Mouse (Mus musculus) urinary bladder, postnatal 10 days (tissue): ENCODE data around the gene Lad1.
A peak's percentile ranks its signal among the peaks of the same experiment; 100 is the strongest.

Experiments
- DNase-seq: peaks from one replicate; pipeline ENCODE4 v3.0.0; 2022; ENCODE audit warnings: low spot score

Gene Lad1

GRCm38 (mm10) chr1:135807546-135807945 is 10.9 kb upstream of the Lad1 start:
- DNase-seq, result no peak

- DNase-seq, result no peak
Measured at GRCm38 (mm10) chr1:135810180-135810579, 8.2 kb upstream of the Lad1 start.

- DNase-seq, result peak; percentile 59
Measured at GRCm38 (mm10) chr1:135811016-135811646, 7.3 kb upstream of the Lad1 start.

GRCm38 (mm10) chr1:135812205-135812604 is 6.2 kb upstream of the Lad1 start:
- DNase-seq, result no peak

- no peak for DNase-seq
Measured at GRCm38 (mm10) chr1:135812618-135813017, 5.8 kb upstream of the Lad1 start.

GRCm38 (mm10) chr1:135813071-135813470 is 5.3 kb upstream of the Lad1 start:
- no peak for DNase-seq

- no peak for DNase-seq
Measured at GRCm38 (mm10) chr1:135813687-135814395, 4.6 kb upstream of the Lad1 start.

- no peak for DNase-seq
Measured at GRCm38 (mm10) chr1:135814531-135814930, 3.9 kb upstream of the Lad1 start.

- no peak for DNase-seq
Measured at GRCm38 (mm10) chr1:135817595-135817994, 803 bp upstream of the Lad1 start.

GRCm38 (mm10) chr1:135820071-135820470 is 1.7 kb downstream of the Lad1 start:
- no peak for DNase-seq

- DNase-seq, result no peak
Measured at GRCm38 (mm10) chr1:135820736-135821364, 2.5 kb downstream of the Lad1 start.

- no peak for DNase-seq
Measured at GRCm38 (mm10) chr1:135821780-135822179, 3.4 kb downstream of the Lad1 start.

GRCm38 (mm10) chr1:135828918-135829317 is 10.5 kb downstream of the Lad1 start:
- no peak for DNase-seq

GRCm38 (mm10) chr1:135834206-135834859 is 15.9 kb downstream of the Lad1 start:
- no peak for DNase-seq

GRCm38 (mm10) chr1:135834983-135835382 is 16.6 kb downstream of the Lad1 start:
- DNase-seq, result no peak

GRCm38 (mm10) chr1:135835716-135836483 is 17.5 kb downstream of the Lad1 start, which contains the start of gene Tnnt2:
TSS of gene Tnnt2 (plus strand) at chr1:135836354.
- DNase-seq, result no peak

GRCm38 (mm10) chr1:135838626-135839025 is 20.2 kb downstream of the Lad1 start:
- no peak for DNase-seq

- no peak for DNase-seq
Measured at GRCm38 (mm10) chr1:135839065-135839464, 20.7 kb downstream of the Lad1 start.

- DNase-seq, result no peak
Measured at GRCm38 (mm10) chr1:135840675-135841395, 22.4 kb downstream of the Lad1 start.

GRCm38 (mm10) chr1:135843519-135844262 is 25.3 kb downstream of the Lad1 start:
- DNase-seq, result no peak
